Mouse (Mus musculus): ENCODE data around the gene Pde4dip.

- no peak for TF ChIP-seq E2F4 (IDR thresholded peaks at IDR 0.05; ENCODE audit: insufficient read depth)
- no peak for TF ChIP-seq USF1 (IDR thresholded peaks at IDR 0.05; ENCODE audit: low read depth)
- TF ChIP-seq POLR2A (IDR thresholded peaks at IDR 0.05; ENCODE audit: insufficient read length, low read depth), result peak; percentile 63
- no peak for TF ChIP-seq POLR2AphosphoS2 (IDR thresholded peaks at IDR 0.05; ENCODE audit: insufficient read length, low read depth)
- peak in 1 of 3 experiments; percentile 53 for TF ChIP-seq MYOD1 (IDR thresholded peaks at IDR 0.05; ENCODE audit: control insufficient read depth in 1 of 3, insufficient read length in 2 of 3, low read depth in 2 of 3)
- no peak for TF ChIP-seq MAX (IDR thresholded peaks at IDR 0.05; ENCODE audit: low read depth)
- no peak for TF ChIP-seq REST (IDR thresholded peaks at IDR 0.05; ENCODE audit: insufficient read depth, insufficient read length)
- peak in 1 of 3 experiments; percentile 37 for TF ChIP-seq MYOG (IDR thresholded peaks at IDR 0.05; ENCODE audit: control insufficient read depth in 1 of 3, insufficient read depth in 1 of 3, insufficient read length in 2 of 3, low read depth in 2 of 3)
- TF ChIP-seq TCF12 (IDR thresholded peaks at IDR 0.05; ENCODE audit: insufficient read depth, poor library complexity, severe bottlenecking), result no peak
Observed at GRCm38 (mm10) chr3:97824011-97824711, 64.3 kb downstream of the Pde4dip start.

Data from myocyte (in vitro differentiated cells).